Mouse (Mus musculus): ENCODE results near the gene Wdr76.

DNA sequence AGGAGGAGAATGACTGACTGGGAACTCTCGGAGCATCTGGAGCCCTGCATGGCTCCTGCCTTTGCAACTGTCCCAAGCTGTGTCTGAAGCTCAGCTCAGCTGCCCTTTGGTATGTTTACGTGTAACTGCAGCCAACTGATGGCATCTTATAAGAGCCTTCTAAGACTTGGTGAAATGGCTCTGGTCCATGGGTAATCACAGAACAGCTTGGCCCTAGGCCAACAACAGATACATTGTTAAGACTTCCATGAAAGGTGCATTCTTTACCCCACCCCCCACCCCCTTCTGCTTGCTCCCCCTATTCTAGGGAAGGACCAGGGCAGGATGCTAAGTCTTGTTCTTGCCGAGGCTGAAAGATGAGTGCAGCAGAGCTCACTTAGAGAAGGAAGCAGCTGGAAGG lies 87.6 kb downstream of the Wdr76 start:
- TF ChIP-seq POLR2A (IDR thresholded peaks at IDR 0.05; ENCODE audit: borderline replicate concordance, extremely low read depth, insufficient read depth, insufficient read length, poor library complexity, severe bottlenecking) (no peak), CTCF (IDR thresholded peaks at IDR 0.05; ENCODE audit: borderline replicate concordance, extremely low read depth, insufficient read depth, insufficient read length) (no peak)

Data from brain, embryonic 14.5 days (tissue).